20 mouse cellular contexts compared by ENCODE assay signal in genomic region chr7:103843034-103843433, GRCm38 (mm10). TPM values are rescaled to one million over a fixed set of nuclear protein-coding genes. Genes with fewer than 3 reads are reported as not detected.
DNase-seq lines count a peak whose midpoint lies in the region; ATAC-seq and TF ChIP-seq lines count a peak whose summit lies in the region.
"Had no signal": no experiment of that assay in that cellular context is flagged by ENCODE, and none has a peak within 500 bp of the region (broad histone marks: within the 10 kb centered on the region; RNA-seq: fewer than 3 reads in every experiment).

Hbb-bh1 (minus strand) TSS chr7:103843164.

- WGBS in heart, embryonic 13.5 days = 58% methylated on average over 2 of the region's 2 CpGs
- 79% methylated on average over 2 of the region's 2 CpGs for WGBS in midbrain, embryonic 11.5 days
- WGBS in midbrain, embryonic 15.5 days = 86% methylated on average over 2 of the region's 2 CpGs
- 89% methylated on average over 2 of the region's 2 CpGs for WGBS in hindbrain, embryonic 13.5 days
- 71% methylated on average over 2 of the region's 2 CpGs for WGBS in liver, embryonic 14.5 days (ENCODE audit: insufficient replicate concordance)

- ATAC-seq in heart, embryonic 13.5 days (ENCODE audit: extremely low read depth, insufficient number of reproducible peaks, low FRiP score, low TSS enrichment) = peak; percentile 49; the same call in 1 of the 2 replicates
- ATAC-seq in midbrain, embryonic 11.5 days (ENCODE audit: low FRiP score) = no peak
- ATAC-seq in midbrain, embryonic 15.5 days (replicated peaks) = no peak
- no peak for ATAC-seq in hindbrain, embryonic 13.5 days (ENCODE audit: low FRiP score)
- peak; percentile 29; the same call in 1 of the 2 replicates for ATAC-seq in liver, embryonic 14.5 days (ENCODE audit: insufficient read depth)
- ATAC-seq in erythroblast, adult 5-6 weeks (replicated peaks; ENCODE audit: low FRiP score, poor library complexity, severe bottlenecking) = no peak
- ATAC-seq: inflammation-experienced regulatory T-cells, adult 6 months had no signal

- TF ChIP-seq EP300 in liver, embryonic 14.5 days (IDR thresholded peaks at IDR 0.05; ENCODE audit: low read depth) = no peak

- H3K36me3 ChIP-seq in heart, embryonic 13.5 days = no peaks in the 10 kb centered on the region
- H3K36me3 ChIP-seq in midbrain, embryonic 11.5 days (ENCODE audit: control insufficient read depth, insufficient read depth, low read length) = no peaks in the 10 kb centered on the region
- no peaks in the 10 kb centered on the region for H3K36me3 ChIP-seq in midbrain, embryonic 15.5 days (replicated peaks)
- H3K36me3 ChIP-seq in hindbrain, embryonic 13.5 days = no peaks in the 10 kb centered on the region
- no peaks in the 10 kb centered on the region for H3K36me3 ChIP-seq in liver, embryonic 14.5 days (replicated peaks; ENCODE audit: control insufficient read depth, insufficient read depth, low read depth)

- H3K27ac ChIP-seq in heart, embryonic 13.5 days (replicated peaks) = peak within 1 kb of the TSS; percentile 5; the same call in 1 of the 2 replicates
- H3K27ac ChIP-seq in midbrain, embryonic 11.5 days (ENCODE audit: low read depth, low read length) = no peak within 1 kb of the TSS
- no peak within 1 kb of the TSS for H3K27ac ChIP-seq in midbrain, embryonic 15.5 days
- H3K27ac ChIP-seq in hindbrain, embryonic 13.5 days = no peak within 1 kb of the TSS
- peak within 1 kb of the TSS; percentile 49 for H3K27ac ChIP-seq in liver, embryonic 14.5 days
- H3K27ac ChIP-seq: macrophage had no signal

- no peaks in the 10 kb centered on the region for H3K9me3 ChIP-seq in heart, embryonic 13.5 days
- H3K9me3 ChIP-seq in midbrain, embryonic 11.5 days (ENCODE audit: control insufficient read depth, low read length) = no peaks in the 10 kb centered on the region
- H3K9me3 ChIP-seq in midbrain, embryonic 15.5 days = no peaks in the 10 kb centered on the region
- no peaks in the 10 kb centered on the region for H3K9me3 ChIP-seq in hindbrain, embryonic 13.5 days
- no peaks in the 10 kb centered on the region for H3K9me3 ChIP-seq in liver, embryonic 14.5 days (ENCODE audit: control insufficient read depth, low read length)

- H3K9ac ChIP-seq in heart, embryonic 13.5 days = no peak within 1 kb of the TSS
- no peak within 1 kb of the TSS for H3K9ac ChIP-seq in midbrain, embryonic 11.5 days (ENCODE audit: low read length)
- H3K9ac ChIP-seq in midbrain, embryonic 15.5 days = no peak within 1 kb of the TSS
- no peak within 1 kb of the TSS for H3K9ac ChIP-seq in hindbrain, embryonic 13.5 days
- H3K9ac ChIP-seq in liver, embryonic 14.5 days (replicated peaks) = peak within 1 kb of the TSS; percentile 27; the same call in 1 of the 2 replicates

- H3K27me3 ChIP-seq in heart, embryonic 13.5 days (replicated peaks) = no peaks in the 10 kb centered on the region
- no peaks in the 10 kb centered on the region for H3K27me3 ChIP-seq in midbrain, embryonic 11.5 days (ENCODE audit: control insufficient read depth, insufficient read depth, low read length)
- H3K27me3 ChIP-seq in midbrain, embryonic 15.5 days (replicated peaks) = no peaks in the 10 kb centered on the region
- no peaks in the 10 kb centered on the region for H3K27me3 ChIP-seq in hindbrain, embryonic 13.5 days
- no peaks in the 10 kb centered on the region for H3K27me3 ChIP-seq in liver, embryonic 14.5 days (ENCODE audit: control insufficient read depth, insufficient read depth, low read length)

- DNase-seq in heart, adult 11 months = no peak
- no peak for DNase-seq in midbrain, embryonic 11.5 days (ENCODE audit: low spot score, missing footprints)
- DNase-seq in liver, embryonic 14.5 days (ENCODE audit: low read depth in 3 of 3, low spot score in 3 of 3) = no peak
- DNase-seq in layer of hippocampus, postnatal 36 days = no peak
- DNase-seq: adrenal gland, adult 8-10 months; cerebellum, adult 11-12 months; cerebellum, postnatal 36 days; gastrocnemius, postnatal 14 days; lung, adult 18-20 months; right cerebral cortex, postnatal 14 days; thymus, postnatal 36 days had no signal

- peak within 1 kb of the TSS; percentile 12 for H3K4me3 ChIP-seq in heart, embryonic 13.5 days
- no peak within 1 kb of the TSS for H3K4me3 ChIP-seq in midbrain, embryonic 11.5 days (ENCODE audit: low read depth, low read length)
- H3K4me3 ChIP-seq in midbrain, embryonic 15.5 days = no peak within 1 kb of the TSS
- no peak within 1 kb of the TSS for H3K4me3 ChIP-seq in hindbrain, embryonic 13.5 days
- no peak within 1 kb of the TSS for H3K4me3 ChIP-seq in liver, embryonic 14.5 days (ENCODE audit: insufficient read depth in 1 of 2, low read depth in 2 of 2, low read length in 2 of 2)

- no peak for TF ChIP-seq CTCF in liver, embryonic 14.5 days (IDR thresholded peaks at IDR 0.05; ENCODE audit: low read depth)

- peak within 1 kb of the TSS; percentile 29 for H3K4me2 ChIP-seq in heart, embryonic 13.5 days
- H3K4me2 ChIP-seq in midbrain, embryonic 11.5 days = no peak within 1 kb of the TSS
- no peak within 1 kb of the TSS for H3K4me2 ChIP-seq in midbrain, embryonic 15.5 days
- no peak within 1 kb of the TSS for H3K4me2 ChIP-seq in hindbrain, embryonic 13.5 days
- H3K4me2 ChIP-seq in liver, embryonic 14.5 days (ENCODE audit: low read depth) = no peak within 1 kb of the TSS

- no peaks in the 10 kb centered on the region for H3K4me1 ChIP-seq in heart, embryonic 13.5 days
- no peaks in the 10 kb centered on the region for H3K4me1 ChIP-seq in midbrain, embryonic 11.5 days (ENCODE audit: control insufficient read depth, insufficient read depth, low read length)
- H3K4me1 ChIP-seq in midbrain, embryonic 15.5 days = no peaks in the 10 kb centered on the region
- H3K4me1 ChIP-seq in hindbrain, embryonic 13.5 days (replicated peaks) = no peaks in the 10 kb centered on the region
- peaks cover 25 to 28% of the 10 kb centered on the region in 2 experiments for H3K4me1 ChIP-seq in liver, embryonic 14.5 days (replicated peaks; ENCODE audit: control insufficient read depth in 2 of 2, insufficient read depth in 2 of 2, low read length in 1 of 2)

RNA-seq across cellular contexts. Expression of gene Hbb-bh1, which starts in this region (rescaled TPM):
- 230 and 536 TPM in 2 replicates for polyA plus RNA-seq in heart, embryonic 13.5 days (2015; fragmentation: Nextera tagmentation; extraction: Ambion mirVana)
- 2,751 and 2,795 TPM in 2 replicates for polyA plus RNA-seq in midbrain, embryonic 11.5 days (2014; fragmentation: Nextera tagmentation; extraction: Ambion mirVana)
- 1.8 and 2.5 TPM in 2 replicates for polyA plus RNA-seq in midbrain, embryonic 15.5 days (2015; fragmentation: Nextera tagmentation; extraction: Ambion mirVana)
- 43.8 and 70.4 TPM in 2 replicates for polyA plus RNA-seq in hindbrain, embryonic 13.5 days (2015; fragmentation: Nextera tagmentation; extraction: Ambion mirVana)
- 94.8 and 146 TPM in 2 replicates for polyA plus RNA-seq in liver, embryonic 14.5 days (2012; rRNA removed)
- 155 and 211 TPM in 2 replicates for polyA plus RNA-seq in liver, embryonic 14.5 days (2014; fragmentation: Nextera tagmentation; extraction: Ambion mirVana)
- total RNA-seq in erythroblast, adult 5-6 weeks (2015; ENCODE audit: low replicate concordance) = not detected in 2 replicates
- total RNA-seq in erythroblast, adult 5-6 weeks (2017; ENCODE audit: low replicate concordance) = not detected in 2 replicates
- not detected for total RNA-seq in layer of hippocampus, postnatal 36 days (2021)
- total RNA-seq: adrenal gland, adult 8-10 months; gastrocnemius, postnatal 14 days; MEL had no signal
- polyA plus RNA-seq: heart, postnatal 0 days; inflammation-experienced regulatory T-cells, adult 6 months; macrophage; testis, adult 2 months had no signal

Comparison
In these comparisons a context has a peak if more than half of its experiments do, and no peak if none do; other contexts are left out.
1. RNA of gene Hbb-bh1 (polyA plus RNA-seq): 2,751 to 2,795 TPM in midbrain, embryonic 11.5 days, 230 to 536 TPM in heart, embryonic 13.5 days, 94.8 to 211 TPM in liver, embryonic 14.5 days and 43.8 to 70.4 TPM in hindbrain, embryonic 13.5 days; 1.8 to 2.5 TPM in midbrain, embryonic 15.5 days; every median in the first group is over 10 times any median in the second.
2. ATAC-seq: peak in heart, embryonic 13.5 days (single experiment) and liver, embryonic 14.5 days (single experiment); none in midbrain, embryonic 11.5 days (single experiment), midbrain, embryonic 15.5 days (single experiment), hindbrain, embryonic 13.5 days (single experiment) and erythroblast, adult 5-6 weeks (single experiment).
3. H3K27ac ChIP-seq: peak in heart, embryonic 13.5 days (single experiment) and liver, embryonic 14.5 days (single experiment); none in midbrain, embryonic 11.5 days (single experiment), midbrain, embryonic 15.5 days (single experiment) and hindbrain, embryonic 13.5 days (single experiment).